Mouse (Mus musculus): ENCODE measurements around the gene Gm11444. TPM values are rescaled to one million over a fixed set of nuclear protein-coding genes. Genes with fewer than 3 reads are reported as not detected.

Gm11444 gene
- polyA plus RNA-seq, 1 experiment from 2014 or later, result not detected

- ATAC-seq (replicated peaks; ENCODE audit: low FRiP score) (no peak), DNase-seq (ENCODE audit: low spot score) (no peak)
- Histone ChIP-seq H3K36me3 (ENCODE audit: control insufficient read depth, insufficient read depth, low read length) (no peaks in the 10 kb centered on the region), H3K27me3 (ENCODE audit: control insufficient read depth, insufficient read depth, low read length) (peaks cover 44% of the 10 kb centered on the region), H3K9me3 (ENCODE audit: control insufficient read depth, low read length) (no peaks in the 10 kb centered on the region), H3K4me3 (ENCODE audit: low read depth, low read length) (no peak overlapping the region), H3K9ac (ENCODE audit: low read length) (no peak overlapping the region; the same call in 1 of the 2 replicates), H3K27ac (ENCODE audit: low read depth, low read length) (no peak overlapping the region), H3K4me2 (ENCODE audit: low read depth, low read length, severe bottlenecking) (peak overlapping the region; percentile 87; the same call in 1 of the 2 replicates), H3K4me1 (replicated peaks; ENCODE audit: control insufficient read depth, insufficient read depth, low read length) (peaks cover 23% of the 10 kb centered on the region; the same call in 1 of the 2 replicates)
- 24% methylated on average over 5 of the region's 5 CpGs for WGBS
These were observed 5.2 kb downstream of the Gm11444 start for GRCm38 (mm10) chr11:85844971-85845370.

GRCm38 (mm10) chr11:85844144-85844965, 5.8 kb downstream of the Gm11444 start:
- H3K9ac ChIP-seq (ENCODE audit: low read length), result peak overlapping the region; percentile 3; the same call in 1 of the 2 replicates
- H3K36me3 ChIP-seq (ENCODE audit: control insufficient read depth, insufficient read depth, low read length), result no peaks in the 10 kb centered on the region
- peaks cover 51% of the 10 kb centered on the region for H3K27me3 ChIP-seq (ENCODE audit: control insufficient read depth, insufficient read depth, low read length)
- H3K9me3 ChIP-seq (ENCODE audit: control insufficient read depth, low read length), result no peaks in the 10 kb centered on the region
- H3K4me2 ChIP-seq (ENCODE audit: low read depth, low read length, severe bottlenecking), result peak overlapping the region; percentile 87
- DNase-seq (ENCODE audit: low spot score) (peak; percentile 95), ATAC-seq (replicated peaks; ENCODE audit: low FRiP score) (peak; percentile 37)
- WGBS, result under 1% methylated on average over 54 of the region's 54 CpGs
- H3K4me3 ChIP-seq (ENCODE audit: low read depth, low read length), result peak overlapping the region; percentile 44
- H3K27ac ChIP-seq (ENCODE audit: low read depth, low read length), result no peak overlapping the region; the same call in 1 of the 2 replicates
- peaks cover 23% of the 10 kb centered on the region; the same call in 1 of the 2 replicates for H3K4me1 ChIP-seq (replicated peaks; ENCODE audit: control insufficient read depth, insufficient read depth, low read length)

DNA sequence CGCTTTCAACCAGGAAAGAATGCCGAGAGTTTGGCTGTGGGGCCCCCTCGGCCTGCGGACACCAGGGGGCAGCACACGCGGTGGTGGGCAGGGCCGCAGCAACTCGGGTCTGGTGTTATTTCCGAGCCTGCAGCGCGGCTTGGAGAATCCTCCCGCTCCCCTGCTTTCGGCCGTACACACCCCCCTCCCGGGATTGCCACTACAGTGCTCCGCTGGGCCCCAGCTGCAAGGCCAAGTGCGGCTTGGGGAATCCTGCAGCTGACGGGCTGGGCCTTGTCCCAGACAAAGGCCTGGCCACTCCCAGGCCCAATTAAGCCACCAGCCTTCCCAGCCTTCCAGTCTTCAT, 6.8 kb downstream of the Gm11444 start:
- no peaks in the 10 kb centered on the region for H3K36me3 ChIP-seq (ENCODE audit: control insufficient read depth, insufficient read depth, low read length)
- ATAC-seq (replicated peaks; ENCODE audit: low FRiP score), result peak; percentile 78
- peak overlapping the region; percentile 34; the same call in 1 of the 2 replicates for H3K27ac ChIP-seq (ENCODE audit: low read depth, low read length)
- DNase-seq (ENCODE audit: low spot score), result peak; percentile 94
- under 1% methylated on average over 18 of the region's 18 CpGs for WGBS
- H3K9me3 ChIP-seq (ENCODE audit: control insufficient read depth, low read length), result no peaks in the 10 kb centered on the region
- peak overlapping the region; percentile 37 for H3K9ac ChIP-seq (ENCODE audit: low read length)
- H3K27me3 ChIP-seq (ENCODE audit: control insufficient read depth, insufficient read depth, low read length), result peaks cover 58% of the 10 kb centered on the region
- peak overlapping the region; percentile 44 for H3K4me3 ChIP-seq (ENCODE audit: low read depth, low read length)
- H3K4me1 ChIP-seq (replicated peaks; ENCODE audit: control insufficient read depth, insufficient read depth, low read length), result peaks cover 23% of the 10 kb centered on the region; the same call in 1 of the 2 replicates
- H3K4me2 ChIP-seq (ENCODE audit: low read depth, low read length, severe bottlenecking), result peak overlapping the region; percentile 87

GRCm38 (mm10) chr11:85842596-85843346, 7.4 kb downstream of the Gm11444 start:
- Histone ChIP-seq H3K4me1 (replicated peaks; ENCODE audit: control insufficient read depth, insufficient read depth, low read length) (peaks cover 23% of the 10 kb centered on the region; the same call in 1 of the 2 replicates), H3K27ac (ENCODE audit: low read depth, low read length) (no peak overlapping the region), H3K9ac (ENCODE audit: low read length) (peak overlapping the region; percentile 37), H3K4me2 (ENCODE audit: low read depth, low read length, severe bottlenecking) (peak overlapping the region; percentile 87), H3K9me3 (ENCODE audit: control insufficient read depth, low read length) (no peaks in the 10 kb centered on the region), H3K4me3 (ENCODE audit: low read depth, low read length) (peak overlapping the region; percentile 44; the same call in 1 of the 2 replicates), H3K36me3 (ENCODE audit: control insufficient read depth, insufficient read depth, low read length) (no peaks in the 10 kb centered on the region), H3K27me3 (ENCODE audit: control insufficient read depth, insufficient read depth, low read length) (peaks cover 64% of the 10 kb centered on the region)
- ATAC-seq (replicated peaks; ENCODE audit: low FRiP score) (no peak), DNase-seq (ENCODE audit: low spot score) (no peak)
- 4% methylated on average over 24 of the region's 24 CpGs for WGBS

DNA sequence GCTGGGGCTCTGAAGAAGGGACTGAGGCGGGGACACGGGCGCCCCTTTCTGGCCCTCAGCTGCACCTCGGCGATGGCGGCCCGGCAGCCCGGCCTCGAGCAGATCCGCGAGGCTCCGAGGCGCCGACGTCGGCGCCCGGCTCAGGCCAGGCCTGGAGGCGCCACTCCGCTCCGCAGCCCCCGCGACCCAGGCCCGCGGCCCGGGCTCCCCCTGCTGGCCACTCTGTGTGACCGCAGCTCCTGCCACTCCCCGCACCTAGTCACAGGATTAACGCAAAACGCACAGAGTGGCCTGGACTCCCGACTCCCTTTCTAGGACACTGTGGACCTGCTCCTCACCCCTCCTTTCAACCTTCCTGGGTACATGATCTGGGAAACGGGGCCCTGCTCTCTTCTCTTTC, 8.2 kb downstream of the Gm11444 start:
- Histone ChIP-seq H3K4me2 (ENCODE audit: low read depth, low read length, severe bottlenecking) (peak overlapping the region; percentile 58), H3K4me3 (ENCODE audit: low read depth, low read length) (peak overlapping the region; percentile 27), H3K27ac (ENCODE audit: low read depth, low read length) (no peak overlapping the region), H3K4me1 (replicated peaks; ENCODE audit: control insufficient read depth, insufficient read depth, low read length) (peaks cover 23% of the 10 kb centered on the region; the same call in 1 of the 2 replicates), H3K9me3 (ENCODE audit: control insufficient read depth, low read length) (no peaks in the 10 kb centered on the region), H3K27me3 (ENCODE audit: control insufficient read depth, insufficient read depth, low read length) (peaks cover 71% of the 10 kb centered on the region), H3K9ac (ENCODE audit: low read length) (peak overlapping the region; percentile 45; the same call in 1 of the 2 replicates), H3K36me3 (ENCODE audit: control insufficient read depth, insufficient read depth, low read length) (no peaks in the 10 kb centered on the region)
- peak; percentile 66 for ATAC-seq (replicated peaks; ENCODE audit: low FRiP score)
- WGBS, result under 1% methylated on average over 24 of the region's 32 CpGs
- peak; percentile 93 for DNase-seq (ENCODE audit: low spot score)

GRCm38 (mm10) chr11:85841211-85841681, 8.9 kb downstream of the Gm11444 start:
- Histone ChIP-seq H3K27ac (ENCODE audit: low read depth, low read length) (no peak overlapping the region), H3K27me3 (ENCODE audit: control insufficient read depth, insufficient read depth, low read length) (peaks cover 78% of the 10 kb centered on the region), H3K4me3 (ENCODE audit: low read depth, low read length) (no peak overlapping the region), H3K4me1 (replicated peaks; ENCODE audit: control insufficient read depth, insufficient read depth, low read length) (peaks cover 23% of the 10 kb centered on the region; the same call in 1 of the 2 replicates), H3K9ac (ENCODE audit: low read length) (no peak overlapping the region), H3K36me3 (ENCODE audit: control insufficient read depth, insufficient read depth, low read length) (no peaks in the 10 kb centered on the region), H3K4me2 (ENCODE audit: low read depth, low read length, severe bottlenecking) (no peak overlapping the region; the same call in none of the 2 replicates), H3K9me3 (ENCODE audit: control insufficient read depth, low read length) (no peaks in the 10 kb centered on the region)
- peak; percentile 61 for DNase-seq (ENCODE audit: low spot score)
- ATAC-seq (replicated peaks; ENCODE audit: low FRiP score), result no peak
- 7% methylated on average over 8 of the region's 8 CpGs for WGBS

DNA sequence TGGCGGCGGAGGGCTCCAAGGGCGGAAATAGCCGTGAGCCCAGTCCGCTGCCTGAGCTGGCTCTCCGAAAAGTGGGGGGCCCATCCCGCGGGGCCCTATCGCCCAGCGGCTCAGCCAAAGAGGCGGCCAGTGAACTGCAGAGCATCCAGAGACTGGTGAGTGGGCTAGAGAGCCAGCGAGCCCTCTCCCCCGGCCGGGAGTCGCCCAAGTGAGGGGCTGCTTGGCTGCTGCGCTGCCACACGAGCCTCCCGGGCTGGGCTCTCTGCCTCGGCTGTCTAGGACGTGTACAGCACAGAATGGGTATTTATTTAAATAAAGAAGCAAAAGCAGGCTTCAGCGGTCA, 9.4 kb downstream of the Gm11444 start:
- Histone ChIP-seq H3K9ac (ENCODE audit: low read length) (no peak overlapping the region), H3K27me3 (ENCODE audit: control insufficient read depth, insufficient read depth, low read length) (peaks cover 78% of the 10 kb centered on the region), H3K4me2 (ENCODE audit: low read depth, low read length, severe bottlenecking) (peak overlapping the region; percentile 21; the same call in 1 of the 2 replicates), H3K36me3 (ENCODE audit: control insufficient read depth, insufficient read depth, low read length) (no peaks in the 10 kb centered on the region), H3K27ac (ENCODE audit: low read depth, low read length) (no peak overlapping the region), H3K9me3 (ENCODE audit: control insufficient read depth, low read length) (no peaks in the 10 kb centered on the region), H3K4me1 (replicated peaks; ENCODE audit: control insufficient read depth, insufficient read depth, low read length) (peaks cover 23% of the 10 kb centered on the region; the same call in 1 of the 2 replicates), H3K4me3 (ENCODE audit: low read depth, low read length) (peak overlapping the region; percentile 9; the same call in 1 of the 2 replicates)
- DNase-seq (ENCODE audit: low spot score), result peak; percentile 69
- ATAC-seq (replicated peaks; ENCODE audit: low FRiP score), result no peak
- WGBS, result 2% methylated on average over 21 of the region's 21 CpGs

DNA sequence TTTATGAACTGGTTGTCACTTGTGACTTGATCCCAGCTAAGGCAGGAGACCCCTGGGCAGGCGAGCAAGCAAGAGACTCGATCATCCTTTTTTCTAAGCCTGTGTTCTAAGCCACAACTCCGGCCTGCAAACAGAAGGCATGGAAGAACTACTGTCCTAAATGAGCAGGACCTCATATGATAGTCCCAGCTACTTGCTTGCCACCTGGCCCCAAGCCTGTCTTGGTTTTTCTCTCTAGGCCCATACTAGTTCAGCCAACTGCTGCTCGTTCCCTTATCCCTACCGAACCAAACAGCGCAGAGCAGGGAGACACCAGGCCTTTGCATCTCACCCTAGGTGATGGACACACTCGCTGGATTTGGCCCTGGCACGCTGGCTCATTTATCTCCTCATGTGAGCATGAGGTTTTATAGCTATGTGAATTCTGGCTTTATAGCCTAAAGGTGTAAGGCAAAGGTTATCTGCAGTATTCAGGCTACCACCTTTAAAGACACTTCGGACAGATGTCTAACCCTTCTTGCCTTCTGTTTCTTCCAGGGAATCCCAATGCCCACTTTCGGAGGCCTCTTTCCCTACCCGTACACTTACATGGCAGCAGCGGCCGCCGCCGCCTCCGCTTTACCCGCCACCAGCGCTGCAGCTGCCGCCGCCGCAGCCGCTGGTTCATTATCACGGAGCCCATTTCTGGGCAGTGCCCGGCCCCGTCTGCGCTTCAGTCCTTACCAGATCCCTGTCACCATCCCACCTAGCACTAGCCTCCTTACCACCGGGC, 9.9 kb downstream of the Gm11444 start:
- no peak for ATAC-seq (replicated peaks; ENCODE audit: low FRiP score)
- Histone ChIP-seq H3K4me3 (ENCODE audit: low read depth, low read length) (peak overlapping the region; percentile 9; the same call in 1 of the 2 replicates), H3K9ac (ENCODE audit: low read length) (no peak overlapping the region), H3K27ac (ENCODE audit: low read depth, low read length) (no peak overlapping the region), H3K9me3 (ENCODE audit: control insufficient read depth, low read length) (no peaks in the 10 kb centered on the region), H3K4me1 (replicated peaks; ENCODE audit: control insufficient read depth, insufficient read depth, low read length) (peaks cover 23% of the 10 kb centered on the region; the same call in 1 of the 2 replicates), H3K4me2 (ENCODE audit: low read depth, low read length, severe bottlenecking) (peak overlapping the region; percentile 21; the same call in 1 of the 2 replicates), H3K36me3 (ENCODE audit: control insufficient read depth, insufficient read depth, low read length) (no peaks in the 10 kb centered on the region), H3K27me3 (ENCODE audit: control insufficient read depth, insufficient read depth, low read length) (peaks cover 79% of the 10 kb centered on the region)
- no peak for DNase-seq (ENCODE audit: low spot score)
- 4% methylated on average over 27 of the region's 27 CpGs for WGBS
